Mouse (Mus musculus) heart, adult 11 months (tissue): ENCODE measurements around the gene Prl7c1.
"Not testable (repeated sequence)": the region's sequence is repeated elsewhere in the genome, so short reads cannot be mapped to it uniquely, and the experiment has no call there.

ENCODE experiments used
- DNase-seq: peaks from one replicate; pipeline ENCODE4 v3.0.0; 2022

The Prl7c1 gene

GRCm38 (mm10) chr13:27780704-27781103 is at the start of gene Prl7c1:
TSS of gene Prl7c1 (minus strand) at chr13:27780804.
- DNase-seq = not testable (repeated sequence)

GRCm38 (mm10) chr13:27802765-27803164 is 22.2 kb upstream of the Prl7c1 start:
- no peak for DNase-seq

- no peak for DNase-seq
Measured at GRCm38 (mm10) chr13:27801354-27801753, 20.8 kb upstream of the Prl7c1 start, which contains the start of gene Prl2a1. TSS of gene Prl2a1 (plus strand) at chr13:27801654.

GRCm38 (mm10) chr13:27799303-27799702 is 18.7 kb upstream of the Prl7c1 start:
- DNase-seq = no peak

GRCm38 (mm10) chr13:27734512-27735186 is 46.0 kb downstream of the Prl7c1 start:
- DNase-seq = no peak

- DNase-seq = not testable (repeated sequence)
Measured at GRCm38 (mm10) chr13:27730286-27730959, 50.2 kb downstream of the Prl7c1 start.

- DNase-seq = not testable (repeated sequence)
Measured at GRCm38 (mm10) chr13:27725057-27725456, 55.5 kb downstream of the Prl7c1 start.
